Mouse (Mus musculus) heart, embryonic 13.5 days (tissue): ENCODE data around the gene Coa7. TPM values are rescaled to one million over a fixed set of nuclear protein-coding genes. Genes with fewer than 3 reads are reported as not detected.

Experiments used
- ATAC-seq: fragments of 200-750 bp; cut with Nextera tagmentation; 2 replicates; pipeline ENCODE4 v1.8.0; 2017; ENCODE audit warnings: moderate TSS enrichment; ENCODE audit not compliant: insufficient number of reproducible peaks, low FRiP score, low TSS enrichment; ENCODE audit errors: extremely low read depth
- H3K27ac ChIP-seq: fragments of 300-500 bp; sonication (generic); replicated peaks from 2 replicates; pipeline ENCODE4 v1.5.1; 2015; ENCODE audit warnings: moderate library complexity, mild to moderate bottlenecking, inconsistent platforms
- H3K27me3 ChIP-seq: fragments of 300-500 bp; sonication (generic); replicated peaks from 2 replicates; pipeline ENCODE4 v1.6.1; 2015; ENCODE audit warnings: mild to moderate bottlenecking, inconsistent platforms
- H3K36me3 ChIP-seq: fragments of 300-500 bp; sonication (generic); 2 replicates; pipeline ENCODE4 v1.6.1; 2015; ENCODE audit warnings: mild to moderate bottlenecking, inconsistent platforms
- H3K4me1 ChIP-seq: fragments of 300-500 bp; sonication (generic); 2 replicates; pipeline ENCODE4 v1.6.1; 2015; ENCODE audit warnings: inconsistent platforms
- H3K4me2 ChIP-seq: fragments of 300-500 bp; sonication (generic); 2 replicates; pipeline ENCODE4 v1.6.1; 2015; ENCODE audit warnings: inconsistent platforms, mild to moderate bottlenecking, moderate library complexity
- H3K4me3 ChIP-seq: fragments of 300-500 bp; sonication (generic); 2 replicates; pipeline ENCODE4 v1.5.1; 2015; ENCODE audit warnings: moderate library complexity, mild to moderate bottlenecking, inconsistent platforms
- H3K9ac ChIP-seq: fragments of 300-500 bp; sonication (generic); 2 replicates; pipeline ENCODE4 v1.6.1; 2015; ENCODE audit warnings: inconsistent platforms, mild to moderate bottlenecking, moderate library complexity
- H3K9me3 ChIP-seq: fragments of 300-500 bp; sonication (generic); 2 replicates; pipeline ENCODE4 v1.6.1; 2016; ENCODE audit warnings: inconsistent platforms
- WGBS: fragments of 180-500 bp; shearing (Covaris S2); methylation state at CpG from one replicate; pipeline ENCODE4 v1.1.7; 2015; ENCODE audit warnings: mixed read lengths; 5-methylcytosine and 5-hydroxymethylcytosine counted together
- polyA plus RNA-seq: library from polyadenylated mRNA; unstranded; fragments of >200 nt; fragmentation: Nextera tagmentation; extraction: Ambion mirVana; gene quantifications from 2 replicates; pipeline ENCODE4 v1.2.1, GENCODE M21; 2015

Coa7 gene
- polyA plus RNA-seq, 1 experiment from 2014 or later, result 37.1 TPM

DNA sequence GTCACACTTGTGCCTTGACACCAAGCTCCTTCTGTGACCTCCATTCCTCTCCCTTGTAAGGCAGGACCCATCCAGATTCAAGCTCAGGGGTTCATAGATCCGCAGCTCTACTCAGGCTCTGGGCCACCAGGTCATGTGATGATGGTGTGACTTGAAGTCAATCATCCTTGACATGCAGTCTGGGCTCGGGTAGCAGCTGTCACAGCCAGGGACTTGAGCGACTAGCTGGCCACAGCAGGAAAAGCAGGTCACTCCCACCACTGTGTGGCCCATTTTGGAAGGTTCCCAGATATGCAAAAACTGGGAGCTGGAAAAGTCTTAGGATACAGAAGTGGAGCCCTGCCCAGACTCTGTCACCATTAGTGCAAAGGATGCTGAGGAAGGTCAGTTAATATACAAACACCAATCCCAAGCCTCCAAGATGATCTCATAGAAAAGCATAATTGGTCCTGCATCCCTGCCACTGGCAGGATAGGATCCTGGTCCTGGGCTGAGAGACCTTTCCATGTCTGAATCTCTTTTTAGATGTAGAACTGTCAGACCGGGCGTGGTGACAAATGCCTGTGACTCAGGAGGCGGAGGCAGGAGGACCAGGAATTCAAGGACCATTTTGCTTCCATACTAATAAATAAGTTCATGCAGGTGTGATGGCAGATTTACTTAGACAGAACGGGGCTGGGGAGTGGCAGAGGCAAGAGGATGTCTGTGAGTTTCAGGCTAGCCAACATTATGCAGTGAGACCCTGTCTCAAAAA is 7.1 kb upstream of the Coa7 start:
- H3K36me3 ChIP-seq, result no peaks in the 10 kb centered on the region
- no peaks in the 10 kb centered on the region for H3K27me3 ChIP-seq
- H3K4me3 ChIP-seq, result no peak overlapping the region
- H3K9ac ChIP-seq, result no peak overlapping the region
- H3K9me3 ChIP-seq, result no peaks in the 10 kb centered on the region
- no peak for ATAC-seq
- 67% methylated on average over 7 of the region's 7 CpGs for WGBS
- no peak overlapping the region for H3K27ac ChIP-seq
- H3K4me1 ChIP-seq, result peaks cover 17% of the 10 kb centered on the region
- no peak overlapping the region for H3K4me2 ChIP-seq

GRCm38 (mm10) chr4:108323588-108323987 is 4.4 kb upstream of the Coa7 start:
- no peak overlapping the region for H3K4me3 ChIP-seq
- no peak overlapping the region for H3K4me2 ChIP-seq
- no peak overlapping the region for H3K9ac ChIP-seq
- WGBS, result 63% methylated on average over 5 of the region's 5 CpGs
- no peaks in the 10 kb centered on the region for H3K27me3 ChIP-seq
- H3K9me3 ChIP-seq, result no peaks in the 10 kb centered on the region
- no peaks in the 10 kb centered on the region for H3K36me3 ChIP-seq
- ATAC-seq, result no peak
- H3K4me1 ChIP-seq, result peaks cover 23% of the 10 kb centered on the region
- 0 out of 2 replicates have a peak overlapping the region, but pooled peaks have one; percentile 37 for H3K27ac ChIP-seq

DNA sequence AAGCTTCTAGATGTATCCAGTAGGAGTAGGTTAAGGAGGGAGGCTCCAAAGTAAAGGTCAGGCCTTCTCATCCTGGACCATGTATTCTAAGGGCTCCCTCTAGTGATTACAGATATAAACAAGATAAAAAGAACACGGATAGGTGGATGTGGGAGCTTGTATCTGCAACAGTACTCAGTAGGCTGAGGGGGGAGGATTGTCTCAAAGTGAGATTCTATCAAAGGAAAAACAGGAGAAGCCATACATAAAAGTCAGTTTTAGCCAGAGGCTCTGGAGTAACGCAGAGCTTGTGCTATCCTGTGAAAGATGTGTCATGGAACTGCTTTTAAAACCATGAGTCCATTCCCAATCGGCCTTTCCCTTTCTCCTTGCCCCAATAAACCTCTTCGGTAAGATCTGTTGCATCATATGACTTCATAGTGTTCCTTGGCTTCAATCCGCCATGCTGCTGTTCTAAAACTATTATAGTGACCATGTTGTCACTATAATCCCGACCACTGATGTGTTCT is 815 bp upstream of the Coa7 start:
- no peak for ATAC-seq
- peak overlapping the region; percentile 93 for H3K27ac ChIP-seq
- WGBS, result 37% methylated on average over 6 of the region's 6 CpGs
- peaks cover 30% of the 10 kb centered on the region for H3K4me1 ChIP-seq
- peaks cover 13% of the 10 kb centered on the region for H3K36me3 ChIP-seq
- no peaks in the 10 kb centered on the region for H3K27me3 ChIP-seq
- peak overlapping the region; percentile 85 for H3K9ac ChIP-seq
- H3K9me3 ChIP-seq, result no peaks in the 10 kb centered on the region
- H3K4me3 ChIP-seq, result peak overlapping the region; percentile 80
- peak overlapping the region; percentile 78 for H3K4me2 ChIP-seq

DNA sequence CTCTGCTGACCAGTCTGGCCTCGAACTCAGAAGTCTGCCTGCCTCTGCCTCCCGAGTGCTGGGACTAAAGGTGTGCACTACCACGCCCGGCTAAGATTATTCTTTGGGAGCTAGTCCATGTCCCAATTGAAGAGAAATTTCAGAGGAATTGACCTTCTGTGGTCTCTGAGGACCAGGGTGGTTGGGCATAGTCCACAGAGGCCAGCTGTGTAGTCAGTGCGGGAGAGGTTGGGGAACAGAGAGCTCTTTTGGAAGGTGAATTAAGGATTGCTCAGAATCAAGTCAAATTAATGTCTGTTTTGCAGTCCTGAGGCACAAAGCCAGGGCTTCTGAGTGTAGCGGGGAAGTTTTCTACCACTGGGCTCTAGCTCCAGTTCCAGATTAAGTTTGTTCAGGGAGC is 1.9 kb downstream of the Coa7 start:
- 98% methylated on average over 6 of the region's 6 CpGs for WGBS
- no peaks in the 10 kb centered on the region for H3K27me3 ChIP-seq
- H3K4me1 ChIP-seq, result peaks cover 31% of the 10 kb centered on the region
- H3K27ac ChIP-seq, result no peak overlapping the region
- ATAC-seq, result no peak
- H3K4me3 ChIP-seq, result no peak overlapping the region
- no peaks in the 10 kb centered on the region for H3K9me3 ChIP-seq
- H3K9ac ChIP-seq, result no peak overlapping the region
- H3K4me2 ChIP-seq, result no peak overlapping the region
- H3K36me3 ChIP-seq, result peaks cover 40% of the 10 kb centered on the region

- ATAC-seq, result no peak
- H3K27me3 ChIP-seq, result no peaks in the 10 kb centered on the region
- H3K4me2 ChIP-seq, result peak overlapping the region; percentile 7; the same call in 1 of the 2 replicates
- peaks cover 61% of the 10 kb centered on the region for H3K36me3 ChIP-seq
- H3K27ac ChIP-seq, result peak overlapping the region; percentile 76
- H3K4me3 ChIP-seq, result no peak overlapping the region
- WGBS, result 53% methylated on average over 9 of the region's 9 CpGs
- H3K4me1 ChIP-seq, result peaks cover 31% of the 10 kb centered on the region
- H3K9me3 ChIP-seq, result no peaks in the 10 kb centered on the region
- peak overlapping the region; percentile 54; the same call in 1 of the 2 replicates for H3K9ac ChIP-seq
Measured at GRCm38 (mm10) chr4:108332041-108332440, 4.1 kb downstream of the Coa7 start.

GRCm38 (mm10) chr4:108335413-108335812 is 7.5 kb downstream of the Coa7 start:
- ATAC-seq, result no peak
- H3K27ac ChIP-seq, result no peak overlapping the region
- WGBS, result 85% methylated on average over 6 of the region's 6 CpGs

GRCm38 (mm10) chr4:108336765-108337164 is 8.8 kb downstream of the Coa7 start:
- 63% methylated on average over 2 of the region's 2 CpGs for WGBS
- ATAC-seq, result no peak
- Histone ChIP-seq H3K9me3 (no peaks in the 10 kb centered on the region), H3K9ac (no peak overlapping the region), H3K27ac (no peak overlapping the region), H3K4me1 (peaks cover 19% of the 10 kb centered on the region), H3K36me3 (peaks cover 83% of the 10 kb centered on the region), H3K27me3 (no peaks in the 10 kb centered on the region), H3K4me2 (no peak overlapping the region), H3K4me3 (no peak overlapping the region)

More at GRCm38 (mm10) chr4:108335413-108335812, 7.5 kb downstream of the Coa7 start:
- H3K4me3 ChIP-seq, result no peak overlapping the region
- no peak overlapping the region for H3K4me2 ChIP-seq
- H3K9me3 ChIP-seq, result no peaks in the 10 kb centered on the region
- H3K36me3 ChIP-seq, result peaks cover 83% of the 10 kb centered on the region
- H3K4me1 ChIP-seq, result peaks cover 29% of the 10 kb centered on the region
- H3K9ac ChIP-seq, result no peak overlapping the region
- H3K27me3 ChIP-seq, result no peaks in the 10 kb centered on the region

DNA sequence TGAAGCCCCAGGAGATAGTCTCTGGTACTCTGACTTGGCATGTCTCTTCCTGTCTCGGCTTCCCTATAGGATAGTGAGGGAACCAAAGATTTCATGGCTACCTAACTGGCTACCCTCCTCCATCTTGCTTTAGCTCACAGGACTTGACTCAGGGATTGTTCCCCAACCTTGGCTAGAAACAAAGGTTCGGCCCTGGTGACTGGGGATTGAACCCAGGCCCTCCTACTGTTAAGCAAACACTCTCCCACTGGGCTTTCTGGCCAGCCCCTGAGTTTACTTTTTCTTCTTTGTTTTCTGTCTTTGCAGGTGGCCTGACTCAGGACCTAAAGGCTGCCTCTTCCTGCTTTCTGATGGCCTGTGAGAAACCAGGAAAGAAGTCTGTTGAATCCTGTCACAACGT is 9.9 kb downstream of the Coa7 start:
- whole genome bisulfite sequencing, result 43% methylated on average over 3 of the region's 3 CpGs
- H3K9ac ChIP-seq, result no peak overlapping the region
- ATAC-seq, result no peak
- peaks cover 11% of the 10 kb centered on the region for H3K4me1 ChIP-seq
- no peaks in the 10 kb centered on the region for H3K27me3 ChIP-seq
- H3K36me3 ChIP-seq, result peaks cover 73% of the 10 kb centered on the region
- H3K27ac ChIP-seq, result no peak overlapping the region
- H3K4me2 ChIP-seq, result no peak overlapping the region
- no peaks in the 10 kb centered on the region for H3K9me3 ChIP-seq
- H3K4me3 ChIP-seq, result no peak overlapping the region

- Histone ChIP-seq H3K4me3 (no peak overlapping the region), H3K4me1 (peaks cover 11% of the 10 kb centered on the region), H3K36me3 (peaks cover 68% of the 10 kb centered on the region), H3K9me3 (no peaks in the 10 kb centered on the region), H3K9ac (no peak overlapping the region), H3K4me2 (no peak overlapping the region), H3K27me3 (no peaks in the 10 kb centered on the region), H3K27ac (no peak overlapping the region)
- WGBS, result 61% methylated on average over 9 of the region's 9 CpGs
- ATAC-seq, result no peak
Measured at GRCm38 (mm10) chr4:108338321-108338733, 10.4 kb downstream of the Coa7 start.

GRCm38 (mm10) chr4:108338811-108339210 is 10.9 kb downstream of the Coa7 start:
- Histone ChIP-seq H3K9me3 (no peaks in the 10 kb centered on the region), H3K9ac (peak overlapping the region; percentile 52), H3K4me3 (no peak overlapping the region), H3K4me1 (peaks cover 11% of the 10 kb centered on the region), H3K4me2 (no peak overlapping the region), H3K36me3 (peaks cover 63% of the 10 kb centered on the region), H3K27ac (no peak overlapping the region), H3K27me3 (no peaks in the 10 kb centered on the region)
- WGBS, result 63% methylated on average over 10 of the region's 10 CpGs
- ATAC-seq, result no peak

GRCm38 (mm10) chr4:108339277-108339690 is 11.3 kb downstream of the Coa7 start:
- Histone ChIP-seq H3K27ac (no peak overlapping the region), H3K27me3 (no peaks in the 10 kb centered on the region), H3K4me3 (no peak overlapping the region), H3K9me3 (no peaks in the 10 kb centered on the region), H3K4me1 (peaks cover 12% of the 10 kb centered on the region), H3K9ac (peak overlapping the region; percentile 52), H3K36me3 (peaks cover 58% of the 10 kb centered on the region), H3K4me2 (no peak overlapping the region)
- ATAC-seq, result no peak
- 15% methylated on average over 4 of the region's 4 CpGs for whole genome bisulfite sequencing

- Histone ChIP-seq H3K4me2 (no peak overlapping the region), H3K4me1 (peaks cover 37% of the 10 kb centered on the region), H3K9me3 (no peaks in the 10 kb centered on the region), H3K36me3 (peaks cover 7% of the 10 kb centered on the region), H3K27ac (peak overlapping the region; percentile 70), H3K4me3 (no peak overlapping the region), H3K9ac (0 out of 2 replicates have a peak overlapping the region, but pooled peaks have one; percentile 1), H3K27me3 (no peaks in the 10 kb centered on the region)
- 25% methylated on average over 7 of the region's 7 CpGs for WGBS
- ATAC-seq, result no peak
Measured at GRCm38 (mm10) chr4:108344631-108345083, 16.7 kb downstream of the Coa7 start.
